Mouse (Mus musculus): ENCODE data around the gene Nme2. TPM values are rescaled to one million over a fixed set of nuclear protein-coding genes. Genes with fewer than 3 reads are reported as not detected.

Nme2 gene
- polyA plus RNA-seq, 1 experiment, result 982 TPM

GRCm38 (mm10) chr11:93955256-93956150, 556 bp downstream of the Nme2 start:
- peak overlapping the region; percentile 89 for H3K4me3 ChIP-seq (ENCODE audit: insufficient read depth, poor library complexity, severe bottlenecking)
- H3K79me2 ChIP-seq (ENCODE audit: control insufficient read depth, insufficient read depth), result peaks cover 44% of the 10 kb centered on the region
- peaks cover 68% of the 10 kb centered on the region for H3K36me3 ChIP-seq (ENCODE audit: control insufficient read depth, insufficient read depth)
- peaks cover 25% of the 10 kb centered on the region for H3K79me3 ChIP-seq (ENCODE audit: low read depth)
- no peaks in the 10 kb centered on the region for H3K27me3 ChIP-seq (ENCODE audit: control insufficient read depth, insufficient read depth, insufficient read length)
- TF ChIP-seq USF1 (IDR thresholded peaks at IDR 0.05; ENCODE audit: low read depth), result peak; percentile 46
- TF ChIP-seq CTCF (IDR thresholded peaks at IDR 0.05; ENCODE audit: control insufficient read depth, insufficient read depth, insufficient read length), result no peak
- TF ChIP-seq MYOG (IDR thresholded peaks at IDR 0.05; ENCODE audit: control insufficient read depth, extremely low read depth, insufficient read length), result no peak
- no peak for TF ChIP-seq MYOD1 (IDR thresholded peaks at IDR 0.05; ENCODE audit: control insufficient read depth, insufficient read length, low read depth)
- TF ChIP-seq CEBPB (IDR thresholded peaks at IDR 0.05; ENCODE audit: low read depth), result no peak
- peak; percentile 35 for TF ChIP-seq MAX (IDR thresholded peaks at IDR 0.05)
- H3ac ChIP-seq (ENCODE audit: control insufficient read depth, insufficient read length, low read depth), result peak overlapping the region; percentile 72

GRCm38 (mm10) chr11:93954738-93955255, 1.3 kb downstream of the Nme2 start:
- peaks cover 25% of the 10 kb centered on the region for H3K79me3 ChIP-seq (ENCODE audit: low read depth)
- peak overlapping the region; percentile 72 for H3ac ChIP-seq (ENCODE audit: control insufficient read depth, insufficient read length, low read depth)
- TF ChIP-seq CTCF (IDR thresholded peaks at IDR 0.05; ENCODE audit: control insufficient read depth, insufficient read depth, insufficient read length) (no peak), USF1 (IDR thresholded peaks at IDR 0.05; ENCODE audit: low read depth) (no peak), MYOG (IDR thresholded peaks at IDR 0.05; ENCODE audit: control insufficient read depth, extremely low read depth, insufficient read length) (no peak), MAX (IDR thresholded peaks at IDR 0.05) (no peak)
- H3K36me3 ChIP-seq (ENCODE audit: control insufficient read depth, insufficient read depth), result peaks cover 71% of the 10 kb centered on the region
- peaks cover 42% of the 10 kb centered on the region for H3K79me2 ChIP-seq (ENCODE audit: control insufficient read depth, insufficient read depth)
- peak overlapping the region; percentile 89 for H3K4me3 ChIP-seq (ENCODE audit: insufficient read depth, poor library complexity, severe bottlenecking)
- H3K27me3 ChIP-seq (ENCODE audit: control insufficient read depth, insufficient read depth, insufficient read length), result no peaks in the 10 kb centered on the region

- peaks cover 59% of the 10 kb centered on the region for H3K36me3 ChIP-seq (ENCODE audit: control insufficient read depth, insufficient read depth)
- peak overlapping the region; percentile 34 for H3ac ChIP-seq (ENCODE audit: control insufficient read depth, insufficient read length, low read depth)
- H3K4me3 ChIP-seq (ENCODE audit: insufficient read depth, poor library complexity, severe bottlenecking), result no peak overlapping the region
- H3K79me2 ChIP-seq (ENCODE audit: control insufficient read depth, insufficient read depth), result peaks cover 42% of the 10 kb centered on the region
- H3K27me3 ChIP-seq (ENCODE audit: control insufficient read depth, insufficient read depth, insufficient read length), result no peaks in the 10 kb centered on the region
- peaks cover 25% of the 10 kb centered on the region for H3K79me3 ChIP-seq (ENCODE audit: low read depth)
- TF ChIP-seq MYOD1 (IDR thresholded peaks at IDR 0.05; ENCODE audit: control insufficient read depth, insufficient read length, low read depth) (no peak), CTCF (IDR thresholded peaks at IDR 0.05; ENCODE audit: control insufficient read depth, insufficient read depth, insufficient read length) (no peak), CEBPB (IDR thresholded peaks at IDR 0.05; ENCODE audit: low read depth) (no peak), USF1 (IDR thresholded peaks at IDR 0.05; ENCODE audit: low read depth) (no peak), MAX (IDR thresholded peaks at IDR 0.05) (no peak), MYOG (IDR thresholded peaks at IDR 0.05; ENCODE audit: control insufficient read depth, extremely low read depth, insufficient read length) (no peak), FOSL1 (IDR thresholded peaks at IDR 0.05; ENCODE audit: insufficient read depth, low read length, poor library complexity, severe bottlenecking) (no peak)
Measured at GRCm38 (mm10) chr11:93952376-93952775, 3.7 kb downstream of the Nme2 start.

GRCm38 (mm10) chr11:93950045-93950444, 6.0 kb downstream of the Nme2 start:
- TF ChIP-seq MYOG (IDR thresholded peaks at IDR 0.05; ENCODE audit: control insufficient read depth, extremely low read depth, insufficient read length), result no peak
- no peak for TF ChIP-seq FOSL1 (IDR thresholded peaks at IDR 0.05; ENCODE audit: insufficient read depth, low read length, poor library complexity, severe bottlenecking)
- TF ChIP-seq CTCF (IDR thresholded peaks at IDR 0.05; ENCODE audit: control insufficient read depth, insufficient read depth, insufficient read length), result no peak
- TF ChIP-seq CEBPB (IDR thresholded peaks at IDR 0.05; ENCODE audit: low read depth), result no peak
- TF ChIP-seq MYOD1 (IDR thresholded peaks at IDR 0.05; ENCODE audit: control insufficient read depth, insufficient read length, low read depth), result no peak
- no peak for TF ChIP-seq MAX (IDR thresholded peaks at IDR 0.05)
- no peak for TF ChIP-seq USF1 (IDR thresholded peaks at IDR 0.05; ENCODE audit: low read depth)
- H3K79me3 ChIP-seq (ENCODE audit: low read depth), result peaks cover 23% of the 10 kb centered on the region
- peaks cover 53% of the 10 kb centered on the region for H3K36me3 ChIP-seq (ENCODE audit: control insufficient read depth, insufficient read depth)
- H3K79me2 ChIP-seq (ENCODE audit: control insufficient read depth, insufficient read depth), result peaks cover 36% of the 10 kb centered on the region
- H3K27me3 ChIP-seq (ENCODE audit: control insufficient read depth, insufficient read depth, insufficient read length), result no peaks in the 10 kb centered on the region
- H3ac ChIP-seq (ENCODE audit: control insufficient read depth, insufficient read length, low read depth), result no peak overlapping the region
- H3K4me3 ChIP-seq (ENCODE audit: insufficient read depth, poor library complexity, severe bottlenecking), result no peak overlapping the region

GRCm38 (mm10) chr11:93948887-93949567, 7.0 kb downstream of the Nme2 start:
- peaks cover 26% of the 10 kb centered on the region for H3K79me2 ChIP-seq (ENCODE audit: control insufficient read depth, insufficient read depth)
- H3K79me3 ChIP-seq (ENCODE audit: low read depth), result peaks cover 16% of the 10 kb centered on the region
- H3K36me3 ChIP-seq (ENCODE audit: control insufficient read depth, insufficient read depth), result peaks cover 50% of the 10 kb centered on the region
- no peak overlapping the region for H3ac ChIP-seq (ENCODE audit: control insufficient read depth, insufficient read length, low read depth)
- no peak overlapping the region for H3K4me3 ChIP-seq (ENCODE audit: insufficient read depth, poor library complexity, severe bottlenecking)
- TF ChIP-seq CEBPB (IDR thresholded peaks at IDR 0.05; ENCODE audit: low read depth) (no peak), FOSL1 (IDR thresholded peaks at IDR 0.05; ENCODE audit: insufficient read depth, low read length, poor library complexity, severe bottlenecking) (no peak), MAX (IDR thresholded peaks at IDR 0.05) (no peak), MYOD1 (IDR thresholded peaks at IDR 0.05; ENCODE audit: control insufficient read depth, insufficient read length, low read depth) (no peak), MYOG (IDR thresholded peaks at IDR 0.05; ENCODE audit: control insufficient read depth, extremely low read depth, insufficient read length) (no peak), CTCF (IDR thresholded peaks at IDR 0.05; ENCODE audit: control insufficient read depth, insufficient read depth, insufficient read length) (no peak), USF1 (IDR thresholded peaks at IDR 0.05; ENCODE audit: low read depth) (no peak)
- H3K27me3 ChIP-seq (ENCODE audit: control insufficient read depth, insufficient read depth, insufficient read length), result no peaks in the 10 kb centered on the region
